ENCODE assay signal across 17 mouse cellular contexts in the genomic region with DNA sequence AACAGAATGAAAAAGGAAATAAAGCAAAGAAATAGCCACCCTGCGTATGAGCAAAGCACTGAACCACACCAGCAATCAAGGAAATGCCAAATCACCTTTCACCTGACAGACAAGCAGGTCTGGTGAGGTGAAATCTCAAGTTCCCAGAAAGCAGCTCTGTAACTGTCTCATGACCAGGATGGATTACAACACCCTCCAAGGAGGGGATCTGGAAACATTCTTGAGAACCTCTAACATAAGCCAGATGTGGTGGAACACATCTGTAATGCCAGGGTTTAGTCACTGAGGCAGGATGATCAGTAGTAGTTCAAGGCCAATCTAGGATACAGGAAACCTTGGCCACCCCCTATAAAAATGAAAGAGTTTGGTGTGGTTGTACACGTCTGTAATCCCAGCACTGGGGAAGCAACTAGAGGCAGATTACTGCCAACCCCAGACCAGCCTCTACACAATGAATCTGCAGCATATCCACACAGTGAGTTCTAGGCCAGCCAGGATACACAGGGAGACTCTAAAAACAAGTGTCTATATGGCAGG.
"Had no signal": no experiment of that assay in that cellular context is flagged by ENCODE, and none has a peak within 500 bp of the region (broad histone marks: within the 10 kb centered on the region; RNA-seq: fewer than 3 reads in every experiment).

No protein-coding gene starts in this region.

- ATAC-seq: liver, embryonic 12.5 days; midbrain, embryonic 13.5 days had no signal

- H3K9ac ChIP-seq: limb, embryonic 13.5 days; liver, embryonic 12.5 days; lung, embryonic 14.5 days; midbrain, embryonic 13.5 days; neural tube, embryonic 15.5 days had no signal

- H3K4me1 ChIP-seq: midbrain, embryonic 13.5 days had no signal

- H3K4me2 ChIP-seq: limb, embryonic 13.5 days; liver, embryonic 12.5 days; lung, embryonic 14.5 days; midbrain, embryonic 13.5 days; neural tube, embryonic 15.5 days had no signal

- DNase-seq: kidney, adult 11 months; kidney, adult 9 months; kidney, postnatal 36 days; layer of hippocampus, adult 9-11 months; layer of hippocampus, postnatal 36 days; lung, embryonic 14.5 days; lung, postnatal 10 days; right cerebral cortex, adult 18-20 months; spleen, adult 18-20 months; thymus, adult 18-20 months; thymus, postnatal 14 days had no signal

- H3K27ac ChIP-seq: kidney, postnatal 0 days; limb, embryonic 13.5 days; liver, embryonic 12.5 days; midbrain, embryonic 13.5 days; neural tube, embryonic 15.5 days had no signal

- H3K27me3 ChIP-seq: limb, embryonic 13.5 days; liver, embryonic 12.5 days; midbrain, embryonic 13.5 days; neural tube, embryonic 15.5 days had no signal

- H3K9me3 ChIP-seq: limb, embryonic 13.5 days; liver, embryonic 12.5 days; midbrain, embryonic 13.5 days; neural tube, embryonic 15.5 days had no signal

- H3K36me3 ChIP-seq: limb, embryonic 13.5 days; midbrain, embryonic 13.5 days; neural tube, embryonic 15.5 days had no signal

- H3K4me3 ChIP-seq: limb, embryonic 13.5 days; liver, embryonic 12.5 days; midbrain, embryonic 13.5 days; myocyte; neural tube, embryonic 15.5 days had no signal
